Mouse (Mus musculus) liver, adult (tissue): ENCODE measurements around the gene March1.

Experiments used
- GATA4 ChIP-seq: IDR thresholded peaks from 2 replicates; pipeline ENCODE4 v1.6.1; 2014; ENCODE audit warnings: mild to moderate bottlenecking, low read length; ENCODE audit not compliant: insufficient replicate concordance

The March1 gene

GRCm38 (mm10) chr8:66495726-66496125 lies 878.0 kb downstream of the March1 start:
- TF ChIP-seq GATA4, result no peak

DNA sequence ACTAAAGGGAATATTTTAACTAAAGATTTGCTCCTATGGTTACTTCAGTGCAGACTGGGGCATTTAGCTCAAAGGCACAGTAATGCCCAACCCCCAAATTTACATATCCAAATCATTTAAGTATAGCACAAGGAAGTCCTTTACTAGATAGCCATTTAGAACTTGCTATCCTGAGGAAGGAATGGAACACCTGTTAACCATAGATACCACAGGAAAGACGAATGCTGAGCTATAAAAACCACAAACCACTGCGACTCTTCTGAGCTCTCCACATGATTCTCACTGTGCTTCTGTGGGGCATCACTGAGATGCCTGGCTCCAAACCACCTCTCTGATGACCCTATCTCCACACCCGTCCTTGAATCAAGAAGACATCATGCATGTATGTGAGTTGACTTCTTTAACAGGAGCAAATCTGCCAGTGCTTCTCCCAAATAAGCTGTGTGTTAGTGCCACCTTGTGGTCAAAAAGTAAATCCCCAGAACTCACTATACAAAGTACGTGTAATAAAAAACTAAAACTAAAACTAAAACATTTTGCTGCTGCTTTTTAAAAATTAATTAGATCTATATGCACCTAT lies 879.4 kb downstream of the March1 start:
- no peak for TF ChIP-seq GATA4

GRCm38 (mm10) chr8:66503381-66503780 lies 885.7 kb downstream of the March1 start:
- TF ChIP-seq GATA4, result no peak

DNA sequence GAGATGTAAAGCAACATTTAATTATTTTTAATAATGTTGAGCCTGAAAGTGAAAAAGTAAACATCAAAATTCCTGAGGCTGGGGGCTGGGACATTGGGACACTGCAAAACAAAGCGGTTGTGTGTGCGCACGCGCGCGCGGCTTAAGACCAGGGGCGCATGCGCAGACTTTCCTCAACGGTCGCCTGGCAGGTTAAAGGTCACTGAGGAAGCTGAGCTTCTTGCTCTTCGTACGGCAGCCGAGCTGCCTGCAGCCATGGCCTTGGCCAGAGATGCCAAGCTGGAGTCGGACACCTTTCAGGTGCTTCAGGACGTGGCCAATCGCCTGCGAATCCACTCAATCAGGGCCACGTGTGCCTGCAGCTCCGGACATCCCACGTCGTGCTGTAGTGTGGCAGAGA lies 893.8 kb downstream of the March1 start, which contains the start of gene Tktl2:
Gene Tktl2, plus strand, starts transcription at position 220 of the 400 bp plus-strand sequence.
- TF ChIP-seq GATA4, result no peak

GRCm38 (mm10) chr8:66519149-66519548 lies 901.4 kb downstream of the March1 start:
- TF ChIP-seq GATA4, result no peak

- TF ChIP-seq GATA4, result no peak
These were observed 902.9 kb downstream of the March1 start for GRCm38 (mm10) chr8:66520576-66520975.
